Mouse (Mus musculus): ENCODE results near the gene St13.

The St13 gene

DNA sequence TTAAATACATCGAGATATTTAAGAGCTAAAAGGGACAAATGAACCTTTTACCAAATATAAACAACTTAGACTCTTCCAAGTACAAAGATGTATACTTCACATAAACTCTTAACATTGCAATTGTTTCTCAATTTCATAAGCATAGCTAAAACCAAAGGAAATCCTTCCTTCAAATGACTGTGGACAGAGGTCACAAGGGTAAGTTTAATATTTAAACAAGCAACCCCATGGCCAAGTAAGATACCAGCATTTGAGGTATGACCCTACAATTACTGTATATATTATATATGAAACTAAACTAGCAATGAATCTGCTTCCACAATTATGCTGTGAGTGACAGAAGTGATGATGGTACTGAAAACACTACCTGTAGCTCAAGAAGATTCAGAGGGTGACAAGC is 35.6 kb downstream of the St13 start:
- DNase-seq, result no peak

DNA sequence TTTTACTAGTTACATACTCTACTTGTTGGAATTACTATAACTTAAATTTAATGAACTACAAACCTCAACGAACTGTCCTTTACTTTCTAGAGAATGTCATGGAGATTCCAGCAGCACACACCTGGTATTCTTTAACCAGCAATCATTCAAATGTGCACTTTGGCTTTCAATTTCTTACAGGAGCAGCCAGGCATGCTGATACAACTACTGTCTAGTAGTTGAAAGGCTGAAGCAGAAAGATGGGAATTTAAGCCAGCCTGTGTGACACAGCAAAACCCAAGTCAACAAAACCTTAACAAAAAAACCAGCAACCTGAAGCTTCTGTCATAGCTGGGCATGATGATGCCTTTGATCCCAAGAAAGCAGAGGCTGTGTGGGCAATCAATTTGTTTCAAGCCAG is 37.4 kb downstream of the St13 start:
- no peak for DNase-seq

DNA sequence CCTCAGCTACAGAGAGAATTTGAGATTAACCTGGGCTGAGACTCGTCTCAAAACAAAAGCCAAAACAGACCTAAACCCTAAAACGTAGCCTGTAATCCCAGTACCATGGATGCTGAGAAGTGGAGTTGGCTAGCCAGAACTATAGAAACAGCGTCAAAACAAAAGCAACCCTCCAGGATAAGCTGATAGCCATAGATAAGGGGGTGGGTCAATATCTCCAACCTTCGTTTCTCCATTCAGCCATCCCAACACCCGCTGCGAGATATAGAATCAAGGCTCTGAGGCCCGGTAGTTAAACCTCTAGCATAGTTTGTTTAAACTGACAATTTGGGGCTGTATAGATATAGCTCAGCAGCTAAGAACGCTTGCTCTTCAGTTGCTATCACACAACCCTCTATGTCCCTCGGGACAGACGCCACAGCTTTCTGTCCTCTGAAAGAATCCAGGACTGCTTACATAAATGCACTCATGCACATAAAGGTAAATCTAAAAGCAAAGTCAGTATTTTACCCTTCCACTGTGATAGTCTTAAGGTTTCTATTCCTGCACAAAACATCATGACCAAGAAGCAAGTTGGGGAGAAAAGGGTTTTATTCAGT is 38.4 kb downstream of the St13 start:
- no peak for DNase-seq

DNA sequence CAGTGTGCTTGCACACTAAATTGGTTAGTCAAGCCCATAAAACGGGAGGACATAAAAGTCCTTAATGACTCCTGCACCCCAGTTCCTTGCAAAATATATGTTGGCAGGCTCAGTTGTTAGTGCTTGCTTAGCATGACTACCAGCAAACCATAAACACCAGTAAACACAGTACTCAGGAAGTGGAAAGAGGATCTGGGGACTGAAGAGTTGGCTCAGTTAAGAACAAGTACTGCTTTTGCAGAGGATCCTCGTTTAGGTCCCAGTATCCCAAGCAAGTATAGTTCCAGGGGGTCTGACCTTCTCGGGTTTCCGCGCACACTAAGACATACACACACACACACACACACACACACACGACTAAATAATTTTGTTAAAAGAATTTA is 38.9 kb downstream of the St13 start:
- no peak for DNase-seq

DNA sequence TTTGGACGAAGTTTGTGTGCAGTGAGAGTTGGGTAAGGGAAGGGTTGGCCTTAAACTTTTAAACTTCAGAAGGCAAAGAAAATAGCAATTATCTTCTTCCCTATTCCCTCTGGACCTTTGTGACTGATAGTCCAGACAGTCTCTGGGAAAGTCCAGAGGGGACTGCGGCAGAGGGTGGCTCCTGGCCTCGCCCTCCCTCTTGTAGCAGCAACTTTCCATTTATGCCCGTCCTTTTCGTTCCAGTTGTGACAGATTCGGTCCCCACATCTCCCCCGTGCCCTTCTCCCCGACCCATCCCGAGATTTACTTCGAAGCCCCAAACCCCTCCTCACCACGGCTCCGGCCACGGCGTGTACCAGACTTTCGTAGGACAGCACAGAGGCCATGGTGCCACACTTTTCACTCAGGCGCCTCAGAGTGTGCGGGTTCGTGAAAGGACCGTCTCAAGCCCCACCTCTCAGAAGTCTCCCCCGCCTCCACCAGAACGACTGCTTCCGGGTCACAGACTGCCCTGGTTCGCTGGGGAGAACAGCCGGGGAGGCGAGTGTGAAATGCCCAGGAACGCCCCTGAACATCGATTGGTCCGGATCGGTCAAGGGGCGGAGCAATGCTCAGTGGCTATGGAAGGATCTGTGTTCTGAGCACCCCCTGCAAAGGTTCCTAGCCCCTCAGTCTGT is 39.4 kb downstream of the St13 start, which contains the start of gene Slc25a17:
Gene Slc25a17 (minus strand): TSS at position 468 of the 677 bp plus-strand sequence.
- DNase-seq, result peak; percentile 98

DNA sequence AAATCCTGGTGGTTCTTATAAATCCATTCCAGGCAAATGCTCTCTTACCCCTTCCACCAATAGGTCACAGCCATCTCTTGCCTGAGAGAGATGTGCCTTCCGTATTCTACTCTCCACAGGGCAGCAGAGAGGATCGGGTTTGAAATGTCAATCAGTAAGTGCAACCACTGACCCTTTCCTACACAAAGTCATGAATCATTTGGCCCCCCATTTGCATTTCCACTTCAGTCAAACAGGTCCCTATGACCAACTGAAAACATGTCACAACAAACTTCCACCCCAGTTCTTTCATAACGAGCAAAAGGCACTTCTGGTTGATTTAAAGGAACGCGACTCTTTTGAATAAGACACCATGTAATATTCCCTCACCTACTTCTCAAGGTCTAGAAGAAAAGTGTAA is 40.5 kb downstream of the St13 start:
- DNase-seq, result no peak

DNA sequence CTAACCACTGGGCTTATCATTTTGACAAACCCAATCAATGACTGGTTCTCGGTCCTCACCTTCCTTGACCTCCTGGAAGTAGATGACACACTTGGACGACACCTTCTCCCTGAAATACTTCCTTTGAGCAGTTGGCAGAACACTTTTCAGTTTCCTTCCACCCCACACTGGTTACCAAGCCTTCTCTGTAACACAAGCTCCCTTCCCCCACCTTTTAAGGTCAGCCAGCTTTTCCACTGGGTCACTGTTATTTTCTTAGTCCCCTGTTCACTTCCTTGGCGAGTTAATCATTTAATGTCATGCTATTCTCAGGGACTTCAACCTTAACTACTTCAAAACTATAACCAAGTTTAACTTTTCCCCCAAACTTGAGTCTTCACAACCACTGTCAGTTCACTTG is 40.9 kb downstream of the St13 start:
- DNase-seq, result no peak

DNA sequence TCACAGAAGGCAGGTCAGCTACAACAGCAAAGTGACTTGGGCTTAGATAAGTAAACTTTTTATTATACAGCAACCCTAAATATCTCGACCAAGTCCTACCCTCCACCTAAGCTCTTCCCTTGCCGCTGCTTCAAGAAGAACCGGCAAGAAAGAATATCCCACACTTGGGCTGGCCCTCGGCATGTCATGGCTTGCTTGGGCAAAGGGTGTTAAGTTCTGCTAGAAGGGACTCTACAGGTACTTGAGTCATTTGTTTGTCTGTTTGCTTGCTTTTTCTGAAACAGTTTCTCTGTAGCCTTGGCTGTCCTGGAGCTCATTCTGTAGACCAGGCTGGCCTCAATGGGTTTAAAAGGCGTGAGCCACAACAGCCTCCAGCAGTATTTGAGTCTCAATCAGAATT is 42.9 kb downstream of the St13 start:
- no peak for DNase-seq

DNA sequence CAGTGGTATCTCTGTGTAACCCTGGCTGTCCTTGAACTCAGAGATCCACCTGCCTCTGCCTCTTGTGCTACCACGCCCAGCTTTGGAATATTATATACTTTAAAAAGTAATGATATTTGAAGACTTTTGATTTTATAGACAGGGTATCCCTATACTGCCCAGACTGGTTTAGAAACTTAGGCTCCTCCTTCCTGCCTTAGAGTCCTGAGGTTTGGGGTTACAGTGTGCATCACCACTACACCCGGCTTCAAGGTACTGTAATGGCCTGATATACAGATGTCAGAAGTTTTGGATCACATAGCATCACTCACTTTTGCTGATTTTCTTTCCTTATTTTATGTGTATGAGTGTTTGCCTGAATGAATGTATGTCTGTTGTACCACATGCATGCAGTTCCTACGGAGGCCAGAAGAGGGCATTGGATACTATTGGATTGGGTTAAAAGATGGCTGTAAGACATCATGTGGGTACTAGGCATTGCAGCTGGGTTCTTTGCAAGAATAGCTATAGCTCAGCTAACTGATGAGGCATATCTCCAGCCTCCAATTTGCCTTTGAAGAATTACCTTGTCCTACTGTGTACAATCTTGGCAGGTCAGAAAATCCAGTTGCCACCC is 44.6 kb downstream of the St13 start:
- DNase-seq, result peak; percentile 78

DNA sequence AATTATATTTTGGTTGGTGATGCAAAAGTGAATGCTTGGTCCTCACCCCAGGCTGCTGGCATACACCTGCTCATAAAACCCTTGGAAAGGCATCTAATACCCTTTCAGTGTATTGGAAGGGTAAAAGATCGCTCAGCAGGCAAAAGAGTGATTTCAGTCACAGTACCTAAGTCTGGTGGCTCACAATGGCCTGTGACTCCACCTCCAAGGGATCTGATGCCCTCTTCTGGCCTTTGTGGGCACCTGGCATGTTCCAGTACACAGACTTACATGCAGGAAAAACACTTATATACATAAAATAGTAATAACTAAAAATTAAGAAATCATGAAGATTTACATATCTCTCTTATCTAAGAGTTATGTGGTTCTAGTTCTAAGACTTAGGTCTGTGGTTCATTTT is 47.2 kb downstream of the St13 start:
- DNase-seq, result peak; percentile 48

DNA sequence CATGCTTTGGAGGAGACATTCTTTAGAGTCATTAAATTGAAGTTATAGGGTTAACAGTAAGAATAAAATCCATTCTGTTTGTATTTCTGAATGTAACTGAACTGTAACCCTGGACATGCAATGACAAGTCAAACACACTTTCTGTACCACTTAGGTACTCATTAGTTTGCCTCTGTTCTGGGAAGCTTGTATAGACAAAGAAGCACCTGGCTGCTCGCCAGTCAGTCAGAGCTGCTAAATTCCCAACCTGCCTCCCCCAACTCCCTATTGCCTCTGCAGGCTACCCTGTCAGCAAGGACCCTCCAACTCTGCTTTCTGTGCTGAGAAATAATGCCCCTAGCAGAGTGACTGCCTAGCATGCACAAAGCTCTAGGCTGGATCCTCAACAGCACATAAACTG is 49.5 kb downstream of the St13 start:
- no peak for DNase-seq

DNA sequence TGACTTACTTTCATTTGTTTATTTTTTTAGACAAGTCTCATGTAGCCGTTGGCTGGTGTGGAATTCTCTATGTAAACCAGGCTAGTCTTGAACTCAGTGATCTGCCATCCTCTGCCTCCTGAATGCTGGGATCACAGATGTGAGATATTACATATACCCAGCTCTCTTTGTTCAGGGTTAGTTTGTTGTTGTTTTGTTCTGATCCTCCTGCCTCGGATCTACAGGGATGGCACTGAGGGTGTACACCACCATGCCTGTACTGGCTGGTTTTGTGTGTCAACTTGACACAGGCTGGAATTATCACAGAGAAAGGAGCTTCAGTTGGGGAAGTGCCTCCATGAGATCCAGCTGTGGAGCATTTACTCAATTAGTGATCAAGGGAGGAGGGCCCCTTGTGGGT is 51.5 kb downstream of the St13 start:
- DNase-seq, result no peak

DNA sequence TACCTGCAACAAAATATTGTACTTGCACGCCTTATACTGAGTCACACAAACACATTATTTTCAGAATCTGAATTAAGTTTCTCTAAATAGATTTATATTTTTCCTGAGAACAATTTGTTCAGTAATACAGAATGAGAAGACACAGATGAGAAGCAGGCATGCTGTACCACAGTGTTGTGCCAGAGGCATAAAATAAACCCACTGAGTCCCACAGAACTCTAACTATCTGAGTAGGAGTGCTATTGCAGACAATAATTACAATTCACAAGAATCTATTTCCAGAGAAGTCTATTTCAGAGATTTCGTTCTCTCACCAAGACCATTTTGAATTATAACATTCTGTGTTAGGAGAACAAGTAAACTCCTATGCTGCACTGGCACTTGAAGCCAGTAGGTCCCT is 52.4 kb downstream of the St13 start:
- DNase-seq, result no peak

DNA sequence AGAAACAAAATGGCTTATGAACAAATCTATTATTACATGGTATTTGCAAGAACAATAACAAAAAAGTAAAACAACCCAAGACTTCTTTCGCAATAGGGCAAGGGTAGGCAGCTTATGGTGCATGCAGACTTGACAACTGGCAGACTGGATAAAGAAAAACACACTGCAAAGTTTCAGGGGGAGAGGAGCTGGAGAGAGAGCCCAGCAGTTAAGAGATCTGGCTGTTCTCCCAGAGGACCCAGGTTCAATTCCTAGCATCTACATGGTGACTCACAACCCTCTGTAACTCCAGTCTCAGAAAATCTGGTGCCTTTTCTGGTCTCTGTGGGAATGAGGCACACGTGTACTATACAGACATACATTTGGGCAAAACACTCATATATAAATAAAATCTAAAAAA is 58.5 kb downstream of the St13 start:
- DNase-seq, result peak; percentile 32

DNA sequence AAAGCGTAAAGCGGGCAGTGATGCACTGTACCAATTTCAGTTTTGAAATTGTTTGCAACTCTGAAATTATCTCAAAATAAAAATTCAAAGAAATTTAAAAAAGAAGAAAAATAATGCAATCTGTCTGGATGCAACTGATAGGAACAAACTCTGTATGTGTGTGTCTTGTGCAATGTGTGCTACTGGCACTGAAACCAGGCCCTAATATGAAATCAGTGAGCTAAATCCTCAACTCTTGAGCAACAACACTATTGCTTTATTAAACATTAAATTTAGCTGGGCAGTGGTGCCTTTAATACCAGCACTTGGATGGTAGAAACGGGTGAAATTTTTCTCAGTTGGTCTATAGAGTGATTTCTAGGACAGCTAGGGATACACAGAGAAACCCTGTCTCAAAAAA is 60.7 kb downstream of the St13 start:
- DNase-seq, result peak; percentile 45

DNA sequence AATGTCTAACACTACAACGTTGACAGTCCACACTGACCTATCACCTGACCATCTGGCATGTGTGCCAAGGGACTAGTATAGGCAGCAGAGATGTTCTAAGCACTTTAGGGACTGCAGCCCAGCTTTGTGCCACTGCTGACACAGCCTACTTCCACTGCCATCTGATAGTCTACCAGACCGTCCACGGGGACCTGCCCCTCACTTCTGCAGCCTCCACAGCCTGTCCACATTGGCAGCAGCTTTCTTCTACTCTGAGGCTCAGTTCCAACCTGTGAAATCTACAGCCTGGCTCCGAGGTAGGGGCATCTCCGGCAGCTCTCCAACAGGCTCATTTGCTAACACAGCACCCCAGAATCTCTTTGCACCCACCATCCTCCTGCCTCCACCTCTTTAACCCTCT is 63.4 kb downstream of the St13 start:
- no peak for DNase-seq

DNA sequence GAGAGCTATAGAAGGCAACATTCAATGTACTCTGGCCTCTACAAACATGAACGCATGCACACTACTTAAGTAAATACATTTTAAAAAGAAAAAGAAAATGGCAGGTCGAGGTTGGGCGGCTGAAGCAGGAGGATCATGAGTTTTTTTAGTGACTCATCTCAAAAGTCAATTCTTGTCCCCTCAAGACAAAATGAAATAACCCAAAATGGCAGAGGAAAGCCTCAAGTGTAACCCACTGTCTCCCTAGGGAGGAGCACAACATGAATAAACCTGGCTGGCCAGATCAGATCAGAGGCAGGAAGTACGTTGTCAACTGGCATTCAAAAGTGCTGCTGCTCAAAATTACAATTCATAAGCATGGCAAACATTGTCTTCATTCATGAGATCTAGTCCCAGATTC is 67.4 kb downstream of the St13 start:
- DNase-seq, result no peak

DNA sequence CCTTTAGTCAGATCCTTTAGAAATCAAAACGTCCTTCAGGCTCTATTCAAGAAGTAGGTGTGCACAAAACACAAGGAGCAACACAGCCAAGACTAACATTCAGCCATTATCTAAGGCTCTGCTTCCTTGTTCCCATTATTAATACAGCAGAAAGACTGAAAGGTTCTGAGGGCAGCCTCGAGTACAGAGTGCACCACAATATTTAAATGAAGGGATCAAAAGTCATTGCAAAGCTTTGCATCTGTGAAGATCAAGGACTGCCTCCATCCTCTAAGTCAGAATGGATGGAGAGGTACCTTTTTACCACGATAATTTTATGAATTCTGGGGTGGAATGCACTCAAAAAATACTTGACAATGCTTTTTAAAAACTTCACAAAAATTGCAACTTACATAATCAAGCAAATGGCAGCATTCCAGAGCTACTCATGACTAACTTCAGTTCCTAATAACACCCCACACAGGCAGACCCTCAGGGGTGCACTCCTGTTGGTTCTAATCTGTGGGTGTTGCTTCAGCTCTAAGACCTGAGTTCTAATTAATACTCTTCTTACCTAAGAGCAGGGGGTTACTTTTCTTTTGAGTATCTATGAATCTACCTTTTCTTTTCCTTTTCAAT is 69.0 kb downstream of the St13 start:
- DNase-seq, result no peak

DNA sequence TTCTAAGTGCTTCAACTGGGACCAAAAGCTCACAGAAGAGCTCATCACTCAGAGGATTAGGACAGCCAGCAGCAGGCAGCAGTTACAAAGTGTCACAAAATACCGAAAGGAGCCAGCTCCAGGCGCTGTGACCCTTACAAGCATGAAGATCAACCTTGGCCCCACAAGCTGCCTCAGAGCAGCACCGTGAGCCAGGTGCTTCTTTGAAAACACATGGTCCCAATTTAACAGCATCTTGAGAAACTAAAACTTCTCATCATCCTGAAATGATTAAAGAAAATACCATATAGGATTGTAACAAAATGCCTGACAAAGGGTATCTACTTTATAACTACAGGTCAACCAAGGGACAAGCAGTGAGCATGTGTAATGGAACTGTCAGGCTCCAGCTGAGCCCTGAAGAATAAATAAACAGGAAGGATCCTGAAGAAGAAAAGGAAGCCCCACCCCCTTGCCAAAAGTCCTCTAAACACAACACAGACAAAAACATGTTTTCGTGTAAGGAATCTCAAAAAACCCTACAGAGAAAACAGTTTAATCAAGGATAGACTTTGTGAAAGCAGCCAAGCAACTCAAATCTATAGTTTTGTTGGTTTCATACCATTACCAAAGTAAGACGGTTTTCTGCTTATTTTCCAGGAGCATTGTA is 70.0 kb downstream of the St13 start:
- peak; percentile 77 for DNase-seq

DNA sequence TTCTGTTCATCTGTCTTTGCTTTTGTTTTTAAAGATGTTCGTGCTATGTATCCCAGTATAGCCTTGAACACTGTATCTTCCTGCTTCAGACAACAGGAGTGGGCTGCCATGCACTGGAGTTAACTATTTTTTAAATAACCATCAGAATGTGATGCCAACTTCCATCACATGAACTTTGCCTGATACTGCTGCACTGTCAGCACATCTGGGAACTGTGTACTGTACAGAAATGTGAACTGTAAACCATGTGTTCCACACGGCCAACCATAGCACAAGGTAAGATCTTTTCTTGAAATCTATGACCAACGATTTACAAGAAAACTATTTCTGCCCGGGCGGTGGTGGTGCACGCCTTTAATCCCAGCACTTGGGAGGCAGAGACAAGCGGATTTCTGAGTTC is 72.4 kb downstream of the St13 start:
- DNase-seq, result no peak

DNA sequence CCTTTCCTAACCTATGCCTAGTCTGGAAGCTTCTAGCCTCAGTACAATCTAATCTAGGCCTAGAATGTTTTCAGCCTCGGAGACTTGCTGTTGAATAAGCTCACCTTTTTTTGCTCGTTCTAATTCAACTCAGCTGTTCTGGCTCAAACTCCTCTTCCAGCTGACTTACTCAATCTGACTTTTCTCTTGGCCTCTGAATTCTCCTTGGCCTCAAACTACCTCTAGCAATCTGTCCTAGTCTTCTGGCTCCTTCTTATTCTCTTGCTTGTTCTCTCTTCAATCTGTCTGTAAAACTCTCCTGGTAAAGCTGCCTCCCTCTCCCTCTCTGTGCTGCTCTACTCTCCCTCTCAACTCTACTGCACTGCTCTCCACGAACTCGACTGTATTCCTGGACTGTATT is 74.9 kb downstream of the St13 start:
- no peak for DNase-seq

DNA sequence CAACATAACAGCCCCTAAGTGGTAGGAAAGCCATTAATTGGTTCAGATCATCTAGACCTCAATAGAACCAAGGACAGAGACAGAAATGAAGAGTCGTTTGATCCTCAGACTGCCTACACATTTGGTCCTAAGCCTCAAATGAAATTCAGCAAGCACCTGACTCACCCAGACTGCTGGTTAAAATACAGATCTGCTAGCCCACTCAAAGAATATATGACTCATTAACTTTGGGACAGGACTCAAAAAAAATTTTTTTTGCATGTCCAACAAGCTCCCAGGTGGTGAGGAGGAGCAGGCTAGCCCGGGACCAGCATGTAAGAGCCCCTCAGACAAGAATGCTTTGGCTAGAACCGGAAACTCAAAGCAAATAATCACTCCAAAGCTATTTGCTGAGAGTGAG is 79.7 kb downstream of the St13 start:
- no peak for DNase-seq

DNA sequence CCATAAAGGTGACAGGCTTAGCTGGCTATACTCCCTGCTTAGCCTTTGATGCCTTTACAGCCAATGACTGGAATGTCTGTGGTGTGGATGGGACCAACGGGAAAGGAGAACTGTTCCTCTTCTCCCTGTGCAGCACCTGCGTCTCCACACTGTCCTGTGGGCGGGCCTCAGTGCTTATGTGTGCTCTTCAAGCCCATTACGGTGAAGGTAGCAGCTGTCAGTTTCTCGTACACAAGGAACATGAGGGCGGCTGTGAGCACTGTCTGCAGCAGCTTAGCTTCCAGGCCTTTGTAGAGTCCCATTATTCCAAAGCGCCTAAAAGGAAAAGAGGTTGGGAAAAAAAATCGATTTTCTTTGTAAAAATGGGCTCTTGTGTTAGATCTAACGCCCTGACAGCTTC is 80.4 kb downstream of the St13 start:
- no peak for DNase-seq

DNA sequence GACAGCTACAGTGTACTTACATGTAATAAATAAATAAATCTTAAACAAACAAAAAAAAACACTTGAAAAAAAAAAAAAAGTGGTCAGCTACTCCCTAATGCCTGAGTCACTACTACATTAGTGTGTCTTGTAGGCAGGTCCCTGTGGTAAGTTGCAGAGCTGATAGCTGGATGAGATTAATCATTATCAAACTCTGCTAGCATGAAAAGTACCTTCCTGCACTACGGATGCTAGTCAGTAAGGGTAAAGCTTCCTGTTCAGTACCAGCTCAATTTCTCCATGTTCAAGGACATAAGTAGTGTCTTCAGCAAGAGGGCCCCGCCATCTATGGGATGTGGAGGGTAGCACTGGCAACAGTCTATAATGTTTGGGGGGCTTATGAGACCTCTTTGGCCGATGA is 85.9 kb downstream of the St13 start:
- no peak for DNase-seq
